Mouse (Mus musculus) neural tube, embryonic 10.5 days (tissue): ENCODE results near the gene Crispld2.

Experiments used
- DNase-seq: peaks from one replicate; pipeline ENCODE4 v3.0.0-alpha.2; 2017; ENCODE audit warnings: low spot score; ENCODE audit errors: extremely low spot score

Crispld2 gene

GRCm38 (mm10) chr8:120065611-120066010, 73.4 kb downstream of the Crispld2 start:
- DNase-seq, result no peak

- DNase-seq, result no peak
These were observed 74.0 kb downstream of the Crispld2 start for GRCm38 (mm10) chr8:120066226-120066625.

GRCm38 (mm10) chr8:120067936-120068668, 75.9 kb downstream of the Crispld2 start:
- DNase-seq, result no peak

- peak; percentile 89 for DNase-seq
These were observed 79.4 kb downstream of the Crispld2 start for GRCm38 (mm10) chr8:120071684-120072083.

GRCm38 (mm10) chr8:120072259-120072658, 80.0 kb downstream of the Crispld2 start:
- no peak for DNase-seq

GRCm38 (mm10) chr8:120072827-120073226, 80.6 kb downstream of the Crispld2 start:
- no peak for DNase-seq

- no peak for DNase-seq
These were observed 82.3 kb downstream of the Crispld2 start for GRCm38 (mm10) chr8:120074516-120074915.

GRCm38 (mm10) chr8:120075347-120075746, 83.1 kb downstream of the Crispld2 start:
- DNase-seq, result no peak

GRCm38 (mm10) chr8:120078080-120078479, 85.8 kb downstream of the Crispld2 start:
- DNase-seq, result peak; percentile 75

GRCm38 (mm10) chr8:120079361-120079760, 87.1 kb downstream of the Crispld2 start:
- no peak for DNase-seq

GRCm38 (mm10) chr8:120083261-120083660, 91.0 kb downstream of the Crispld2 start:
- no peak for DNase-seq

GRCm38 (mm10) chr8:120084783-120085182, 92.5 kb downstream of the Crispld2 start:
- DNase-seq, result no peak

- DNase-seq, result no peak
These were observed 97.3 kb downstream of the Crispld2 start for GRCm38 (mm10) chr8:120089511-120089910.

GRCm38 (mm10) chr8:120091032-120091431, 98.8 kb downstream of the Crispld2 start:
- no peak for DNase-seq

- DNase-seq, result no peak
These were observed 100.9 kb downstream of the Crispld2 start for GRCm38 (mm10) chr8:120093103-120093502.

- DNase-seq, result no peak
These were observed 102.6 kb downstream of the Crispld2 start for GRCm38 (mm10) chr8:120094801-120095200.

GRCm38 (mm10) chr8:120096486-120096885, 104.2 kb downstream of the Crispld2 start:
- DNase-seq, result no peak

- no peak for DNase-seq
These were observed 108.3 kb downstream of the Crispld2 start for GRCm38 (mm10) chr8:120100388-120101067.

GRCm38 (mm10) chr8:120101068-120101972, 109.1 kb downstream of the Crispld2 start, which contains the start of gene Zdhhc7:
TSS of gene Zdhhc7 (minus strand) at chr8:120101482.
- DNase-seq, result peak; percentile 82
